Mouse (Mus musculus) CH12.LX (cell line): ENCODE results near the gene Ppp2r2c. TPM values are rescaled to one million over a fixed set of nuclear protein-coding genes. Genes with fewer than 3 reads are reported as not detected.
"Not testable (repeated sequence)": the region's sequence is repeated elsewhere in the genome, so short reads cannot be mapped to it uniquely, and the experiment has no call there.

Experiments
- DNase-seq: peaks from one replicate; pipeline ENCODE4 v3.0.0-alpha.2; 2013; ENCODE audit errors: extremely low read depth
- H3K27ac ChIP-seq: 2 replicates; pipeline ENCODE4 v1.5.1; 2012; ENCODE audit warnings: low read depth, mild to moderate bottlenecking, control low read depth, moderate library complexity; ENCODE audit not compliant: insufficient read depth
- H3K27me3 ChIP-seq: replicated peaks from 2 replicates; pipeline ENCODE3; 2012; ENCODE audit warnings: inconsistent platforms
- H3K36me3 ChIP-seq, 2 experiments: replicated peaks in 1 of 2; 2 replicates each; pipeline versions ENCODE3 to v1.6.1; 2012; ENCODE audit warnings: inconsistent platforms in 1 of 2, low read length in 1 of 2, mild to moderate bottlenecking in 1 of 2, mixed read lengths in 1 of 2, moderate library complexity in 1 of 2; ENCODE audit not compliant: control insufficient read depth in 1 of 2, insufficient read depth in 1 of 2
- H3K4me1 ChIP-seq, 2 experiments: 2 replicates each; pipeline ENCODE4 v1.6.1; 2012; ENCODE audit warnings: inconsistent platforms in 1 of 2, moderate library complexity in 1 of 2; ENCODE audit not compliant: insufficient read depth in 2 of 2, control insufficient read depth in 1 of 2
- H3K4me2 ChIP-seq: 2 replicates; pipeline ENCODE4 v1.6.1; 2012; ENCODE audit warnings: low read depth, mild to moderate bottlenecking, control low read depth; ENCODE audit not compliant: poor library complexity, insufficient read depth, severe bottlenecking
- H3K4me3 ChIP-seq, 3 experiments: fragments of 150-350 bp in 1 of 3; sonication (generic) in 1 of 3; replicated peaks in 1 of 3; 2 replicates each; pipeline versions ENCODE3 to v1.5.1; 2011 to 2012; ENCODE audit warnings: low read depth in 2 of 3, low read length in 2 of 3, mild to moderate bottlenecking in 2 of 3, moderate library complexity in 2 of 3, control low read depth in 1 of 3, improper control_type of control experiment in 1 of 3, inconsistent platforms in 1 of 3, mixed read lengths in 1 of 3; ENCODE audit not compliant: poor library complexity in 1 of 3
- H3K79me2 ChIP-seq: replicated peaks from 2 replicates; pipeline ENCODE4 v1.6.1; 2012; ENCODE audit warnings: mild to moderate bottlenecking, moderate library complexity; ENCODE audit not compliant: control insufficient read depth, poor library complexity, insufficient read depth, severe bottlenecking; ENCODE audit errors: extremely low read depth
- H3K9ac ChIP-seq: 2 replicates; pipeline ENCODE4 v1.6.1; 2012; ENCODE audit warnings: low read depth, mild to moderate bottlenecking, control low read depth, moderate library complexity; ENCODE audit not compliant: insufficient read depth
- H3K9me3 ChIP-seq: replicated peaks from 2 replicates; pipeline ENCODE3; 2012; ENCODE audit warnings: low read length, inconsistent platforms, mixed read lengths
- BHLHE40 ChIP-seq: IDR thresholded peaks from 2 replicates; pipeline ENCODE4 v1.6.1; 2011; ENCODE audit warnings: mild to moderate bottlenecking, low read depth, low read length, improper control_type of control experiment
- CHD1 ChIP-seq: IDR thresholded peaks from 2 replicates; pipeline ENCODE4 v1.6.1; 2012; ENCODE audit warnings: low read depth, low read length, improper control_type of control experiment, inconsistent platforms
- CTCF ChIP-seq, 2 experiments: IDR thresholded peaks in 1 of 2; conservative IDR thresholded peaks in 1 of 2; 2 replicates each; pipeline ENCODE4 v1.5.1; 2011 to 2012; ENCODE audit warnings: low read depth in 2 of 2, low read length in 2 of 2, improper control_type of control experiment in 1 of 2, inconsistent platforms in 1 of 2, mild to moderate bottlenecking in 1 of 2, moderate library complexity in 1 of 2
- E2F4 ChIP-seq: IDR thresholded peaks from 2 replicates; pipeline ENCODE4 v1.6.1; 2011; ENCODE audit warnings: low read depth, low read length, improper control_type of control experiment; ENCODE audit not compliant: insufficient replicate concordance
- IRF4 ChIP-seq: IDR thresholded peaks from 2 replicates; pipeline ENCODE4 v1.6.1; 2014; ENCODE audit warnings: low read depth, mild to moderate bottlenecking, inconsistent platforms, low read length, improper control_type of control experiment
- JUN ChIP-seq: IDR thresholded peaks from 2 replicates; pipeline ENCODE4 v1.6.1; 2011; ENCODE audit warnings: low read depth, mild to moderate bottlenecking, low read length, improper control_type of control experiment, moderate library complexity; ENCODE audit not compliant: insufficient read depth
- JUND ChIP-seq: conservative IDR thresholded peaks from 2 replicates; pipeline ENCODE4 v1.6.1; 2011; ENCODE audit warnings: low read depth, low read length, improper control_type of control experiment
- KAT2A ChIP-seq: IDR thresholded peaks from 2 replicates; pipeline ENCODE4 v1.6.1; 2012; ENCODE audit warnings: low read length, improper control_type of control experiment, inconsistent platforms; ENCODE audit not compliant: insufficient replicate concordance
- MAFK ChIP-seq: IDR thresholded peaks from 2 replicates; pipeline ENCODE4 v1.6.1; 2011; ENCODE audit warnings: low read length, improper control_type of control experiment; ENCODE audit not compliant: insufficient replicate concordance
- MXI1 ChIP-seq: IDR thresholded peaks from 2 replicates; pipeline ENCODE4 v1.6.1; 2011; ENCODE audit warnings: mild to moderate bottlenecking, low read depth, low read length, improper control_type of control experiment
- MYC ChIP-seq: IDR thresholded peaks from 2 replicates; pipeline ENCODE4 v1.6.1; 2011; ENCODE audit warnings: low read depth, mild to moderate bottlenecking, improper control_type of control experiment, low read length
- NRF1 ChIP-seq: IDR thresholded peaks from 2 replicates; pipeline ENCODE4 v1.6.1; 2014; ENCODE audit warnings: low read depth, mild to moderate bottlenecking, inconsistent platforms, low read length, improper control_type of control experiment, moderate library complexity
- POLR2A ChIP-seq: IDR thresholded peaks from 2 replicates; pipeline ENCODE4 v1.6.1; 2011; ENCODE audit warnings: low read depth, mild to moderate bottlenecking, improper control_type of control experiment, low read length
- POLR2AphosphoS2 ChIP-seq: IDR thresholded peaks from 2 replicates; pipeline ENCODE4 v1.6.1; 2011; ENCODE audit warnings: low read depth, low read length, improper control_type of control experiment
- RAD21 ChIP-seq: IDR thresholded peaks from 2 replicates; pipeline ENCODE4 v1.6.1; 2011; ENCODE audit warnings: low read depth, mild to moderate bottlenecking, low read length, improper control_type of control experiment, moderate library complexity
- TCF12 ChIP-seq: IDR thresholded peaks from 2 replicates; pipeline ENCODE4 v1.6.1; 2014; ENCODE audit warnings: low read depth, mild to moderate bottlenecking, inconsistent platforms, low read length, improper control_type of control experiment
- UBTF ChIP-seq: IDR thresholded peaks from 2 replicates; pipeline ENCODE4 v1.6.1; 2012; ENCODE audit warnings: low read depth, mild to moderate bottlenecking, inconsistent platforms, low read length, improper control_type of control experiment, moderate library complexity
- ZC3H11A ChIP-seq: IDR thresholded peaks from 2 replicates; pipeline ENCODE4 v1.6.1; 2012; ENCODE audit warnings: low read depth, mild to moderate bottlenecking, inconsistent platforms, low read length, improper control_type of control experiment
- ZKSCAN1 ChIP-seq: IDR thresholded peaks from 2 replicates; pipeline ENCODE4 v1.6.1; 2012; ENCODE audit warnings: low read depth, inconsistent platforms, low read length, improper control_type of control experiment, borderline replicate concordance
- dilution Hi-C: fragments of 300-500 bp; cut with MboI; formaldehyde crosslinking; loops from 2 replicates; pipeline ENCODE4 v1.14.3; 2020; ENCODE audit warnings: low sequenced_read_pairs; ENCODE audit not compliant: extremely low pct_unique_long_range_greater_than_20kb, extremely low pct_ligation_motif_present
- in situ Hi-C: fragments of 300-500 bp; cut with MboI; formaldehyde crosslinking; loops from 3 replicates; pipeline ENCODE4 v1.14.3; 2019; ENCODE audit warnings: low sequenced_read_pairs, low pct_ligation_motif_present, low pct_unique_long_range_greater_than_20kb, mixed read lengths
- polyA plus RNA-seq: library from polyadenylated mRNA; unstranded; fragments of >175 nt; gene quantifications from 2 replicates; pipeline ENCODE4 v1.2.1, GENCODE M21; 2012; ENCODE audit warnings: low read depth; ENCODE audit not compliant: insufficient read length
- total RNA-seq, 2 experiments: library from RNA; depleted of rRNA; stranded (reverse); fragments of 300-350 nt in 1 of 2; fragments of >200 nt in 1 of 2; gene quantifications; 2 replicates each; pipeline ENCODE4 v1.2.3; 2012 to 2014

Gene Ppp2r2c
- total and polyA plus RNA-seq, 3 experiments = 0.07 to 0.21 TPM; not detected in 1

GRCm38 (mm10) chr5:36938021-36938420, 69.7 kb downstream of the Ppp2r2c start:
- DNase-seq = no peak
- peaks cover 74% of the 10 kb centered on the region for H3K27me3 ChIP-seq
- no peak overlapping the region for H3K27ac ChIP-seq
- no peaks in the 10 kb centered on the region for H3K36me3 ChIP-seq
- H3K9me3 ChIP-seq = peaks cover 2% of the 10 kb centered on the region
- no peaks in the 10 kb centered on the region for H3K79me2 ChIP-seq
- dilution Hi-C loops = no loop called here
- no peaks in the 10 kb centered on the region for H3K4me1 ChIP-seq
- H3K4me3 ChIP-seq = no peak overlapping the region
- TF ChIP-seq MXI1 = no peak
- no peak for TF ChIP-seq E2F4
- in situ Hi-C loops = no loop called here
- no peak overlapping the region for H3K4me2 ChIP-seq
- H3K9ac ChIP-seq = no peak overlapping the region

- H3K9ac ChIP-seq, H3K36me3 ChIP-seq, H3K4me1 ChIP-seq, H3K9me3 ChIP-seq, H3K4me3 ChIP-seq, H3K79me2 ChIP-seq, dilution Hi-C loops, H3K27ac ChIP-seq, H3K4me2 ChIP-seq, in situ Hi-C loops, DNase-seq: not testable (repeated sequence)
- peaks cover 74% of the 10 kb centered on the region for H3K27me3 ChIP-seq
Observed at GRCm38 (mm10) chr5:36938991-36939390, 70.7 kb downstream of the Ppp2r2c start.

- TF ChIP-seq CTCF (conservative IDR thresholded peaks at IDR 0.05 in 1 of 2, IDR thresholded peaks at IDR 0.05 in 1 of 2; ENCODE audit: low read depth in 2 of 2, low read length in 2 of 2) (peak; percentile 19 to 25; a peak in 2 of 4 replicates), BHLHE40 (no peak)
- Histone ChIP-seq H3K9me3 (peaks cover 2% of the 10 kb centered on the region), H3K79me2 (no peaks in the 10 kb centered on the region), H3K4me1 (peaks cover 0 to 15% of the 10 kb centered on the region in 2 experiments; a peak in 2 of 4 replicates), H3K9ac (no peak overlapping the region), H3K4me2 (no peak overlapping the region), H3K27ac (no peak overlapping the region), H3K36me3 (no peaks in the 10 kb centered on the region), H3K27me3 (peaks cover 62% of the 10 kb centered on the region), H3K4me3 (no peak overlapping the region)
- in situ Hi-C loops (no loop called here), dilution Hi-C loops (no loop called here)
- no peak for DNase-seq
Observed at GRCm38 (mm10) chr5:36942446-36942845, 74.1 kb downstream of the Ppp2r2c start.

GRCm38 (mm10) chr5:36944552-36944951, 76.2 kb downstream of the Ppp2r2c start:
- H3K4me1 ChIP-seq = peaks cover 0 to 15% of the 10 kb centered on the region in 2 experiments; a peak in 2 of 4 replicates
- DNase-seq = no peak
- no peak overlapping the region for H3K4me2 ChIP-seq
- no peaks in the 10 kb centered on the region for H3K79me2 ChIP-seq
- TF ChIP-seq POLR2A (no peak), NRF1 (no peak), ZKSCAN1 (no peak), ZC3H11A (no peak), IRF4 (no peak), CTCF (conservative IDR thresholded peaks at IDR 0.05 in 1 of 2, IDR thresholded peaks at IDR 0.05 in 1 of 2; ENCODE audit: low read depth in 2 of 2, low read length in 2 of 2) (no peak), JUND (no peak), RAD21 (no peak), UBTF (no peak), CHD1 (no peak), MAFK (no peak), POLR2AphosphoS2 (no peak), BHLHE40 (no peak), TCF12 (no peak), KAT2A (no peak), MYC (no peak), MXI1 (no peak), JUN (no peak)
- H3K9ac ChIP-seq = no peak overlapping the region
- H3K27ac ChIP-seq = no peak overlapping the region
- peaks cover 62% of the 10 kb centered on the region for H3K27me3 ChIP-seq
- H3K36me3 ChIP-seq = no peaks in the 10 kb centered on the region
- peaks cover 2% of the 10 kb centered on the region for H3K9me3 ChIP-seq
- dilution Hi-C loops = no loop called here
- no peak overlapping the region for H3K4me3 ChIP-seq
- in situ Hi-C loops = no loop called here
